Mouse (Mus musculus): ENCODE results near the gene Nrarp. TPM values are rescaled to one million over a fixed set of nuclear protein-coding genes. Genes with fewer than 3 reads are reported as not detected.

The Nrarp gene
- polyA plus RNA-seq, 3 experiments from 2014 or later: 0.54 to 1.2 (median 0.59) TPM

DNA sequence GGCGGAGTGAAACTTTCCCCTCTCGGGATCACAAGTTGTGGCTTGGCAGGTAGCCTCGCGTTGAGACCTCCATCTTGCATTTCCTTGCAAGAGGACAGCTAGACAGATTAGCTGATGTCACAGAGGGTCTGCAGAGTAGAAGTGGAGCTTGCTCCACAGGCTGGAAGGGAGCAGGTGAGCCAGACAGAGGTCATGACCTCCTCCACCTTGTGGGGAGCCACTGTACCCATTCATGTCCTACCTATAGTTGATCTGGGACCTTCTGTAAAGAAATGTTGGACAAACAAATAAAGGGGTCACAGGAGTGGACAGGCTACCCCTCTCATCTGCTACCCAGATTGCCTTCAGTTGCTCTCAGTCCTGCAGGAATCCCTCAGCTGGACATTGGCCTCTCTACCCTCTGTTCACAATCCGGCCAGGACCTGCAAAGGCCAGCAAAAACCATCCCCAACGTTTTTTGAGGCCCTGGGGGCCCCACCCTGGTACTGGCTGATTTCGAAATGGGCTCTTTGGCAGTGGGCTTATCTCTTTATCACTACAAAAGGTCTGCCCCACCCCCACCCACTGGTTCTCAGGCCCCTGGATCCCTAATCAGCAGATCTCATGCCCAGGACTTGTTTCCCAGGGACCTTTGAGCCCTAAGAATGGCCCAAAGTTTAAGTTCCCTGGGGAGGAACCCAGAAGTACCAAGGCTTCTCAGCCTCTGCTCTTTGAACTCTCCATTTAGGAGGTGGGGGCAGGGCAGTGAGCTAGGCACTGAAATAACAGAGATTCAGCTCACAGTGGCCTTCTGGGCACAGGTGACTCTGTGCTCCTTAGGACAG lies 5.5 kb upstream of the Nrarp start:
- no peak for ATAC-seq

DNA sequence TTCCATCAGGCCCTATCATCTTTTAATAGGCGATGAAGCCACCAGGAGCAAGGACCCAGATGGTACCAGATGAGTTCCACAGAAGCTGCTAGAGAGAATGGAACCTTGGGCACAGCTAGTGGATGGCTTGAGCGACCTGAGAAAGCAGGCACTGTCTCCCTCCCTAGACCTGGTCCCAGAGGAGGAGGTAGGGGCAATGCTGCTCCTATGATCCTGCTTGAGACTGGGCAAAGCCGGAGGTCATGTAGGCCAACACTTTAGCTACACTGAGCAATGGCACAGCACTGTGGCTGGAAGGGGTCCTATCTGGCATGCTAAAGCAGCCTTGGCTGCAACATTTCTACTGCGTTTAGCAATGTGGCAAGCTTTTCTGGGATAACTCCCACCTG lies 4.9 kb upstream of the Nrarp start:
- no peak for ATAC-seq

DNA sequence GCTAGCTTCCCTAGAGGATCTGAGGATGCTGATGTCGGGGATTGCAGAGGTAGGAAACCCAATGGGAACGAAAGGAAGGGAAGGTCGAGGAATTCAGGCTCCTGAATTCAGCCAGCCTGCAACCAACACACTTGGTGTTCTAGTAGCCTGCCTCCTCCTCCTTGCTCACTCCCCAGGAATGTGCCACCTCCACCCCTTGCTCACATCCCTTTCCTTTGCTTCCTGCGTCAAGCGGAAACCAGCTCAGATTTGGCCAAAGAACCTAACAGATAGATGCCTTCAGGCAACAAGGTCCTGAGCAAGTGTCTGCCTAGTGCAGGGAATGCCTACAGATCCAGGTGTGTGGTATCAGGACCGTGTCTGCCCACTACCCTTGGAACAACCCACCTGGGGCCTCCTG lies 4.0 kb upstream of the Nrarp start:
- ATAC-seq: no peak

DNA sequence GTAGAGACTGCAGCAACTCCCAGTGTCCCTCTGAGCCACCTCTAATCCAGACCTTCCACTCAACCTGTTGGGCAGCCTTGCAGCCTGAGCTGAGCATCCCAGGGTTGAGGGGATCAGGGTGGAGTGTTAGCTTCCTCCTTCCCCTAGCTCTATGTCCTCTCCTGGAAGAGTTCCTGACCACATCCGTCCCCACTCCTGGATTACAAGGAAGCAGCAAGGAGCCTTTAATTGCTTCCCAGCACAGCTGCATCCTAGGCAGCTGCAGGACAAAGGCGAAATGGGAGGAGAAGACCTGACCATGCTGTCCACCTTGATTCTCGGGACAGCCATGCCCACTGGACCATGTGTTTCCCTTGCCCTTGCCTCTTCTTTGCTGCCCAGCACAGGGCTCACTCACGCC lies 3.5 kb upstream of the Nrarp start:
- no peak for ATAC-seq

DNA sequence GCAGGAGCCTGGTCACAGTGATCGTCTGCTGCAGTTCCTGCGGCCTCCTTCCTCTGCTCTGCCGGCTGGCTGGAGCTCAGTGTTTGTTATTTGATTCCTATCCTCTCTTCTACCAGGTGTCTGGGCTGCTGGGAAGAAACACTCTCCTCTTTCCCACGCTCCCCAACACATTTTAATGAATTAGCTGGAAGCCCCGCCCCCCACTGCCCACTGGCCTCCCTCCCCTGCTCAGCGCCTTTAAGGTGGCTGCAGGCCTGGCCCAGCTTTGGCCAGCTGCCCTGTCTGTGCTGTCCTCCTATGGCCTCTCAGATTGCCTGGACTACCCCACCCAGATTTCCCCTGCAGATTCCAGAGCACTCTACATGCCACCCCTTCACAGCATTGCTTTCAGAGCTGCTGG lies 2.9 kb upstream of the Nrarp start:
- no peak for ATAC-seq

DNA sequence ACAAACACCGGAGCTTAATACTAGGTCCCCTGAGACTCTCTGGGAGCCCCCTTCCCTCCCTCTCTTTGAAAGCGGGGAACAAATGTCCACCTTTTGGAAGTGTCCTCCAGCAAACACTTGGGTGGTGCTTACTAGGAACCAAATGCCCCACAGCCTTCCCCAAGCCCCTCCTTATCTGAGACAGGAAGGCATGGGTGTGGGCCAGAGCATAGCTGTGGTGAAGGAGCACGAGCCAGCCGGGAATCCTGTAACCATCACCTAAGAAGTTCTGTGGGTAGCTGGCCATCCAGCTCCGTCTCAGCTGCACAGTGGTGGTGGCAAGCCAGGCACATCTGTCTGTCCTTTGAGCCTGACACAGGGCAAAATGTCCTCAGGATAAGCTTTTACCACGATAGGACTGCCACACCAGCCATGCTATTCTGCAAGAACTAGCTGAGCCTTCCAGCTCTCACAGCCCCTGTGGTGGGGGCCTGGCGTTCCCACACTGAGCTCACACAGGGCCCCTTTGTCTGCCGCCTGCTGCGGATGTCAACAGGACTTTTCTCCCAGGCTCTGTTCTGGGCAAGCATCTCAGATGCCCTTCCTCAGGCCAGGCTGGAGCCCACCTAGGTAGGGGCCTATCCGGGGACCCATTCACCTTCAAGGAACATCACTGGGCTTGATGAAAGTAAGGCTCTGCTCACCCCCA lies 2.1 kb upstream of the Nrarp start:
- no peak for ATAC-seq

DNA sequence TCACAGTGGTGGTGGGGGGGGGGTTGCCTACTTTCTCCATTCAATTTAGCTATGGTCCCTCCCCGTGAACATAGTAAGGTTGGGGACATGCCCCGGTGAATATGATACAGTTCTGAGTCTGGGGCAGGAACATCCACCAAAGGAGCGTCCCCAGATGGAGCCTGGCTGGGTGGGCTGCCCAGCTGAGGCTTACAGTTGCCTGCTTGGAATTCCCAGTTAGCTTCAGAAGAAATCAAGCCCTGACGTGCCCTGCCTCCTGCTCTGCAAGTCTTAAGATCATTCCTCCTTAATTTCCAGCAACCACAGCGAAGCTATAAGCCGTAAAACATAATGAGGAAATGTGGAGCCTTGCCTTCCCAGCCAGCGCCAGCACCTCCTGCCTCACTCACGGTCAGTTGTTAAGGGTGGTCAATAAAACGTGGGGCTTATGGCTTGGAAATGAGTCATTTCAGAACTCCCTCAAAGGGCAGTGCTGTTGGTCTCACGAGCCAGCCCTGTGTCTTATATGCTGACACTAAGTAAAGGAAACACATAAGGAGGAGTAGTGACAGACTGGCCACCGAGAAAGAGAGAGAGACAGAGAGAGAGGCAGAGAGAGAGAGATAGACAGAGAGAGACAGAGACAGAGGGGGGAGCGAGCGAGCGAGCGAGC lies 866 bp upstream of the Nrarp start:
- no peak for ATAC-seq

DNA sequence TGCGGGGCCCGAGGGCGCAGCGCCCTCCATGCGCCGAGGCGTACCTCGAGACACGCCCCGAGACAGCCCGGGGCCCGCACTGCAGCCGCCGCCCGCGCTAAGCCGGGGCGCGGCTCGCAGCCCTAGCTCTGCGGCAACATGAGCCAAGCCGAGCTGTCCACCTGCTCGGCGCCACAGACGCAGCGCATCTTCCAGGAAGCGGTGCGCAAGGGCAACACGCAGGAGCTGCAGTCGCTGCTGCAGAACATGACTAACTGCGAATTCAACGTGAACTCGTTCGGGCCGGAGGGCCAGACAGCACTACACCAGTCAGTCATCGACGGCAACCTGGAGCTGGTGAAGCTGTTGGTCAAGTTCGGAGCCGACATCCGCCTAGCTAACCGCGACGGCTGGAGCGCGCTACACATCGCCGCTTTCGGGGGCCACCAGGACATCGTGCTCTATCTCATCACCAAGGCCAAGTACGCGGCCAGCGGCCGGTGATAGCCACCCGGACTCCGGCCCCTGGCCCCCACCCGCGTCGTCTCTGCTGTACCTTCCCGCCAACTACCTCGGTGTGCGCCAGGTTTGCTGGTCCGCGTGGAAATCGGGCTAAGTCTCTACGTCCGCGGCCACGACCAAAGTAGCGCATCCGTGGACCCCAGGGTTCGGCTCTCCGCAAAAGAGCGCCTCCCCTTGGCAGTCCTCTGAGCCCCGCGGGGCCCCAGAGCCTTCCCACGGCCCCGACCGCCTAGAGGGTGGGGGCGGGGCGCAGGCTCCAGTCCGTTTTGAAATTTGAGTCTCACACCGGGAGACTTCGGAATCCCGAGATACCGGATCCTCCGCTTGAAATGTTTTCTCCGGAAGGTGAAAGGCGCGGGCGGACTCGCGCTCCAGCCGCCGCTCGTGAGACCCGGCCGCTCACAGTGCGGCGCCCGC lies 674 bp downstream of the Nrarp start:
- peak; percentile 39 for ATAC-seq

DNA sequence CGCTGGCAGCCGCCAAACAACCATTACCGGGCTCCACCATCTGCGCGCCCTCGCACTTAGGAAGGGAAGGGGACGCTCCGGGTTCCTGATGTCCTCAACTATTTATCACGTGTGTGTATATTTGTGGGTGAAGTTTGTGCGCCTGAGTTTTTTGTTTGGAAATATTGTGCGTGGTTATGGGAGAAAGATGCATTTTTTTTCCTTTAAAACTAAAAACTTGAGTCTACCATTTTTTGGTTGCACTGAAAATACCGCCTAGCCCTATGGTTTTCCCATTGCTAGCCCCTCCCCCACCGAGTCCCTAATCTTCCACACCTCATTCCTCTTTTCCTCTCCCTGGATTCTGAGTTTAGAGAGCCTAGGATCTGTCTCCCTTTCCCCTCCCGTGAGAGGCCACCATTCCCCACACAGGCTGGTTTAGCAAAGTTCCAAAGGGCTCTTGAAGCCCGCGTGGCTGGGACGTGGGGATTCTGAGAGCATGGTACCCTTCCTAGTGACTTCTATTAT lies 1.4 kb downstream of the Nrarp start:
- no peak for ATAC-seq

DNA sequence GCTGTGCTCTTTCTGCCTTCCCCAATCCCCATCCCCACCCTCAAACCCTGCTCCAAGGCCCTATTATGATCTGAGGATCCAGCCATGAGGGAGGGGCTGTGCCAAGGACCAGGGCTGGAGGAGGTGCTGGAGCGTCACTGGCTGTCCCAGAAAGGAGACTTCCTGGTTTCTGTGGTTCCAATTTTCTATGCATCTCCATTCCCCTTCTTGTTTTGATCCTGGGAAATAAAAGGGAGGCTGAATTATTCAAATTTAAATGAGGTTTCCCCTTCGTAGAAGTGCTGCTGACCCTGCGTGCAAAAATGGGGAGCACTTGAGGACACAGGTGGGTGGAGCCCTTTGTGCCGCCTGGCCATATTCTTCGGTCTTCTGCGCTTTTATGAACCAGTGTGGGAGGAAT lies 2.1 kb downstream of the Nrarp start:
- no peak for ATAC-seq

DNA sequence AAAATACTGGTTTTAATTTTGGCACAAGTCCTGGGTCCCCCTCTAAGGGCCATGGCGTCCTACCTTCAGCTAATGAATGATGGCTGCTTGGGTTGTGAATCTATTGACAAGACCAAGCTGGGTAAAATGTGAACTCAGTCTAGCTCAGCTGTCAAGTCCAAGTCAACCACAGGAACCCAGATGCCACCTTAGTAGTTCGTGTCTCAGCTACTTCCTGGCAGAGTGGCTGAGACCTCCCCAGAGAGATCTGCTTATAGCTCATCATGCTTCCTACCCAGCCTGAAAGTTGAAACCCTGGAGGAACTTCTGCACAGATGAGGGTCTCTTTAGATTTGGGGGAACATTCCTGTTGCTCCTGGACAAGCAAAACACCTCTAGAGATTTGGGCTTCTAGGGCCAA lies 2.8 kb downstream of the Nrarp start:
- ATAC-seq: no peak

DNA sequence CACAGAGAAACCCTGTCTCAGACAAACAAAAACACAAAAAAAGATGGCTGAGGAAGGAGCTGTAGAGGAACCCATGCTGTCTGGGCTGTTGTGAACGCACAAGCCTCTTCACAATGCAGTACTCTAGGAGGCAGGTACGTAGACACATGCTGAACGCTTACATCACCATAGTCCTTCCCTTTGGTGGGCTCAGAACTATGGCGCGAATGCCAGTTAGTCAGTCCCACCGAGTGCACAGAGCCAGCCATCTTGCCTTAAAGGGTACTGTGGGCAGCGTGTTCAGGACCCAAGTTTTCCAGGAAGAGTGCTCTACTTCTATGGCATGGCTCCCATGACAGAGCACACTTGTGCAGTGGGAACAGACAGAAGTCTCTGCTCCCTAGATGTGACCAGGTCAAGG lies 3.9 kb downstream of the Nrarp start:
- ATAC-seq: no peak

DNA sequence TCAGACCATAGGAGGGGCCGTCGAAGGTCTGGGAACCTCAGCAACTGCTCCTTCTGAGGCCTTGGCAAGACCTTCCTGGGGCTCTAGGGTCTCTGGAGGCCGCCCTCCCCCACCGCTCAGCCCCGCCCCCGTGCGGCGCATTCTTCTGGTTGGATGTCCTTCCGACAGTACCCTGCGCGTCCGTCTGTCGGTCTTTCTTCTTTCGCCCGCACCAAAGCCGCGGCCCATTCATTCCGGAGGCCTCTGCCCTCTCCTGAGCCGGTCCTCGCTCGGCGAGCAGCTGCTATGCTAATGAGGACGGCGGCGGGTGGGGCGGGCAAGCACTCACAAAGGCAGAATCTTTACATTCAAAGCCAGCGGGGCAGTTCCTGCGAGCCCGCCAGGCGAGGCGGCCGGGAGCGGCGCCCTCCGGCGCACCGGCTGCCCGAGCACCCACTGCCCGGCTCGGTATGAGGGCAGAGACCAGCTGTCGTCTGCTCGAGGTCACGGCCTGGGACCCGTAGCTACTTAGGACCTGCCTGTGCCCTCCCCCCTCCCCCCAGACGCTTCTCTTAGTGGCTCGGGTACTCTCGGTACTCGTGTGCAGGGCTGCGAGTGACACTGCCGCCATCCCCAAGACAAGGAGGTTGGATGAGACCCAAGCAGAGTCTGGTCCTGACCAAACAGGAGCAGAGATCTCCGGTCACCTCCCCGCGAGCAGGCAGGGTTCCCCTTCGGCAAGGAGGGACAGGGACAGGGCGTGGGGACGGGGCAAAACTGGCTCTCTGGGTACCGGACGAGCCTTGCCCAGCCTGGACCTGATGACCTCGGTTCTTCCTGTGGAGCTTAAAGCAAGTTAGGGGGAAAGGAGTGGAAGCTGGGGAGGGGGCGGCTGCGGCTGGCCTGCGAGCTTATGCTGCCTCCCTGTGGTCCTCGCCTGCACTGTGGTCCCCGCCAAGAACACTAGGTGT lies 5.3 kb downstream of the Nrarp start:
- peak; percentile 62 for ATAC-seq

DNA sequence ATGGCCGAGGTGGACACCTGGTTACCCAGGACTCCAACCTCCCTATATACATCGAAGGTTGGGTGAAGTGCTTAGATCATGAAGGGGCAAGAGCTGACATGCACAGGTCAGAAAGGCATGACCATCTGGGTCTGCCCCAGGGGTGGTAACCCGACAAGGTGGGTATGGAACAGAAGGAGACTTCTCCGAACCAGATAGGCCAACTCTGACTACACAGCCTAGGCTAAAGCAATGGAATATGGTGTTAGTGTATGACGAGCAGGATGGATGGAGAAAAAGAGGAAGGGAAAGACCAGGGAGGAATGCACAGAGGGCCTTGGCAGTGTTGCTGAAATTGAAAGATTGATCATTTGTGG lies 6.0 kb downstream of the Nrarp start:
- ATAC-seq: no peak

DNA sequence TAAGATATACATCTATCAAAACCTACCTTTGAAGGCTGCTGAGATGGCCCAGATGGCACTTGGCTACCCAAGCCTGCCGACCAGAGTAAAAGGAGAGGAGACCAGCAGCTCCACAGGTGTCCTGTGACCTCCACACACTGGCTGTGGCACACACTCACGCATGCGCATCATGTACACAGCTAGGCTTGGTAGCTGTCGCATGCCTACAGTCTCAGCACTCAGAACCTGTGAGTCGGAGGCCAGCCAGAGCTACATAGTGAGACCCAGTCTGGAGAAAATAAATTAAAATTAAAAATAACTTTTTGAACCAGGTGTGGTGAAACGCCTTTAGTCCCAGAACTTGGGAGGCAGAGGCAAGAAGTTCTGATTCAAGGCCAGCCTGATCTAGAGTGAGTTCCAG lies 7.3 kb downstream of the Nrarp start:
- no peak for ATAC-seq

DNA sequence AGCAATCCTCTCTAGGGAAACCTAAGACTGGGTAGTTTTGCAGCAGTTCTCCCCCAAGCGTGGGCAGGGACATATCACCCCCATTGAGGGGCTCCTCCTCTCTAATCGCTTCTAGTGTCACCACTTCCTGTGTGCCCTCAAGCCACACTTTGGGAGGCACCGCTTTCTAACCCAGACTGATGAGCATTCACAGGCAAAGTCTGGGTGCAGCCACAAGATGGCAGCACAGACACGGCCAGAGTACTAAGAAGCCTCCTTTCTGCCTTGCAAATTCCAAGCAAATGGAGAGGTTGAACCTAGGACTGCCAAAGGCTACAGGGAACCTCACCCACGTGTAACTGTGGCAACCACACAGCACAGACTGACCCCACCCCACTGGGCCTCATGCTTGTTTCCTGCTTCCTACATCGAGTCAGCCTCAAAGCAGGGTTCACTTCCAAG lies 12.8 kb downstream of the Nrarp start:
- peak; percentile 76 for ATAC-seq

DNA sequence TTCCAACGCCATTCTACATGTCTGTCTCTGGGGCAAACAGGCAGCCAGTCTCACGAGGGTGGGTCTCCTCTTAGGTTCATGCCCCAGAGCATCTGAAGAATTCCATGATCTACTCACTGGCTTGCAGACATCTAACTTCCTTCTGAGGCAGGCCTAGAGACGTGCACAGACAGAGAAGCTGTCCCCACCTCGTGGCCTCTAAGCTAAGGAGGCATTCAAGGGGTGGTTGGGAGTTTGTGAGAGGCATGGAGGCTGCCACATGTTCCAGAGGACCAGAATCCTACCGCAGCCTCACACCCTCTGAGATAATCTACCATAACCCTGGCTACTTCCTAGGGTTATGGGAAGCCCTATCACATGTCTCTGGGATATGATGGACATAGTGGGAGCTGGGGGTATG lies 13.4 kb downstream of the Nrarp start:
- ATAC-seq: no peak

DNA sequence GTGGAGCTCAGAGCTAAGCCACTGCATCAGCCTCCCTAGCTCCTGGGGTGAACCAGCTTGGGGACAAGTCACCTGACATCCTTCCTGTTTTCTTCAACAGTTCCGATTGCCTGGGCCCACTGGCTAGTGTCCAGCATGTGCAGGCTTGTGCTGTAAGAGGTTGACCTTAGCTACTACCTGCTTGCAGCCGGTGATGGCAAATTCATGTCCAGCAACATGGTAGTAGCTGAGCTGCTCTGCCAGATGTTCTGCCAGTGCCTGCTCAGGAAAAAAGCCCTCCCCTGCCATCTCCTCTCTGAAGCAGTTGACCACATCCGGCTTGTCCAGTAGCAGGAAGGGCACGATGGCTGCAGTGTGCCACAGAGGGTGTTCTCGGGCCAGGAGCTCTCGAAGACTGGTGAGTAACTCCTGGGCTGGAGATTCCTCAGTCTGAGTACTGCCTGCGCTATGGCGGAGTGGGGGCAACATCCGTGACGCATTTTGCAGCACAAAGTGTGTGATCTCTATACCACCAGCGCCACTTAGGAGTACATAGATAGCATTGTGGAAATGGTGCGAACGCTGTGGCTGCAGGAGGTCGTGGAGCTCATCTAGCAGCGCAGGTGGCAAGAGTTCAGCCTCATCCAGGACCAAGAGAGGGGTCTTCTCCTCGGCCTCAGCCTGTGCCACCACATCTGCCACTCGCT lies 14.1 kb downstream of the Nrarp start:
- no peak for ATAC-seq

DNA sequence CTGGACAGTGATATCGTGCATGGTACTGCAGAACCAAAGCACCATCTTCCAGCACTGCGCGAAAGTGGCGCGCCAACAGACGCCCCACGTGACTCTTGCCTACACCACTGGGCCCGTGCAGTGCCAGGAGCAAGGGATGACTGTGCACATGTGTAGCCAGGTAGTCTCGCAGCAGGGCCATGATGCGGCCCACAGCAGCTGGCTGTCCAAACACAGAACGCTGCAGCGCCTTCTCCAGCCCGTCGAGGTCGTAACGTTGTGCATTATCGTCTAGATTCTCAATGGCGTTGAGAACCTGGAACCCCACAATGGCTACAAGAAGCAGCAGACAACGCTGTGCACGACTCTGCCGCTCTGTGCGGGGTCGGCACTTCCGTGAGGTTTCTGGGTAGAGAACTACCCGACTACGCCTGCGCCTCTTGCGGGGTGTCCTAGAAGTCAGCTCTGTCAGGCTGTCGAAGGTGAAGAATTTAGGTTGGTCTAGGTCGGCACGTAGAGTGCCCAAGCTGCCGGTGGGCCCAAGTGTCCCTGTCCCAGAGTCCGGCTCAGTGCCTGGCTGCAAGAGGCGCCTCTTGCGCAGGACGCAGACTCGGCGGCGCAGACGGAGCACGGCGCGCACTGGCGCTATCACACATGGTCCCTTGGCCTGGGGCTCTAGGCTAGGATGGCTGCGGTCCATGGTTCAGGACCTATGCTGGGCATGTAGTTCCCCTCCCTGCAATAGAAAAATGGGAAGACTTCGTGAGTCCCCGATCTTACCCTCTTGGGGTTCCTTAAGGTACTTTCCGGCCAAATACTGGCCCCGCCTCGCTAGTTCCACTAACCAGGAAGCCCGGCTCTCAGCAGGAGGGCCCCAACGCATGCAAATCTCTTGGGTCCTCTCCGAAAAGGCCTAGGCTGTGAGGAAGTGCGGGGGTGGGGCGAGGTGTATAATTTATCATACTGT lies 14.9 kb downstream of the Nrarp start:
- ATAC-seq: peak; percentile 47
